Mouse (Mus musculus): Measurements from ENCODE around the gene Large1. TPM values are rescaled to one million over a fixed set of nuclear protein-coding genes. Genes with fewer than 3 reads are reported as not detected.

Large1 gene
- polyA plus RNA-seq, 1 experiment from 2014 or later = 11.9 TPM

DNA sequence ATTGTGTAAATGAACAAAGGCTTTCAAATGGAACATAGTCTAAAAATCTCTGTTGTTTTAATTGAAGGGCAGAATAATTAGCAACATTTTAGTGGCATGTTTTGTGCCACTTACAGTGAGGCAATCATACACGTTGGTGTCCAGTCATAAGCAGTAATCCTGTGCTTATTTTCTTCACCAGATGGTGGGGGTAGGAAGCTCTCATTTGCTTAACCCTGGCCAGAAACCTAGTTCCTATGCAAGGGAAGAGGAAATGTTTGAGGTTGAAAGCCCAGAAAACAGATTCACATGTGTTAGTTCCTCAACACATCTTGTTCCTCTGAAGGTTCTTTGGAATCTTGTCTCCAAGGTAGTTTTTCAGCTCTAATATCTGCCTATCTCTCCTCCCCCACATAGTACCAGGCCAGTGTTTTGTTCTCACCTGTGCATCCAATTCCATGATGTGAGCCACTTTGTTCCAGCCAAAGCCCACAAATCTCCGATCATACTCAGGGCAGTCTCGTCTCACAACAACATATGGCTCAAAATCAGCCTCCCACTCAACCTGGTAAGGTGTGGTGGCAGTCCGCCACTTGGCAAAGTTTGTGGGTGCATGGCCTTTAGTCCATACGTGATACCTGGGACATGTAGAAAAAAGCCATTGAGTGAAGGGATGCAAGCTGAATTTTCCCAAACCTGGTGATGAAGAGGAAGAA, 535.5 kb downstream of the Large1 start:
- peaks cover 33% of the 10 kb centered on the region for H3K36me3 ChIP-seq
- 88% methylated on average over 5 of the region's 5 CpGs for WGBS
- ATAC-seq = no peak

DNA sequence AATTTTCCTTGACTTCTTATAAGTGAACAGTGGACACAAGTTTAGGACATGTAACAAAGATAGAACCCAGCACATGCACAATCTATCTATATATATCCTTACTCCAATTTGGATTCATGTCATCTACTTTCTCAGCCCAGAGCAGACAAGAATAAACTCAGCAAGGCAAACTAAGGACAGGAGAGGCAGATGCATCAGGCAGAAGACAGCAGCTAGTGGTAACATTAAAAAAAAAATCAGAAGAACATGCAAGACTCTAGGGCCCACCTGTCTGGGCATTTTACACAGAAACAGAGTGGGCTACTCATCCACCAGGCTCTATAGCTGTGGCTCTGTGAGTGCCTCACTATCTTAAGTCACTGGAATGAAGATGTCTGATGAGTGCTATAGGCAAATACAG, 536.7 kb downstream of the Large1 start:
- H3K9me3 ChIP-seq = no peaks in the 10 kb centered on the region
- H3K9ac ChIP-seq (replicated peaks) = no peak overlapping the region
- no peaks in the 10 kb centered on the region for H3K4me1 ChIP-seq (replicated peaks)
- no peak overlapping the region for H3K27ac ChIP-seq
- H3K4me3 ChIP-seq (replicated peaks) = no peak overlapping the region
- no peaks in the 10 kb centered on the region for H3K27me3 ChIP-seq
- H3K36me3 ChIP-seq = peaks cover 30% of the 10 kb centered on the region
- ATAC-seq = no peak
- no peak overlapping the region for H3K4me2 ChIP-seq (replicated peaks)

More for the DNA sequence above, 535.5 kb downstream of the Large1 start:
- Histone ChIP-seq H3K4me3 (replicated peaks) (no peak overlapping the region), H3K9ac (replicated peaks) (no peak overlapping the region), H3K4me2 (replicated peaks) (no peak overlapping the region), H3K9me3 (no peaks in the 10 kb centered on the region), H3K27ac (no peak overlapping the region), H3K27me3 (no peaks in the 10 kb centered on the region), H3K4me1 (replicated peaks) (no peaks in the 10 kb centered on the region)

DNA sequence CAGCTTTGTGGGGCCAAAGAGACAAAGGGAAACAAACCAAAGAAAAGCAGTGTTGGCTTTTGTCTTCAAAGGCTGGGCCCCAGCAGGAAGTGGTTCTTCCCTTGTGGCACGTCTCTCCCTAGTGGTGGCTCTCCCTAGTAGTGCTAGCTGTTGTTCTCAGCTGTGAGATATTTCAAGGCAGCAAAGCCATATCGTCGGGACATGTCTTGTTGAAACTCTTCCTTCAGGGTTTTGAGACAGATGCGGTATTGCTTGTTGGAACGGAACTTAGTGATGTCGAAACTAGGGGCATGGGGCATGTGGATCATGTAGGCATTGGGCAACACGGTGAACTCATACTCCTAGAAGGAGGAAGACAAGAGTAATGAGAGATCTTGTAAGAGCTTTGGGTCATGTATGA, 537.7 kb downstream of the Large1 start:
- Histone ChIP-seq H3K9ac (replicated peaks) (no peak overlapping the region), H3K27me3 (no peaks in the 10 kb centered on the region), H3K4me1 (replicated peaks) (no peaks in the 10 kb centered on the region), H3K27ac (no peak overlapping the region), H3K36me3 (peaks cover 24% of the 10 kb centered on the region), H3K4me3 (replicated peaks) (no peak overlapping the region), H3K9me3 (no peaks in the 10 kb centered on the region), H3K4me2 (replicated peaks) (no peak overlapping the region)
- 88% methylated on average over 7 of the region's 7 CpGs for WGBS
- ATAC-seq = no peak

DNA sequence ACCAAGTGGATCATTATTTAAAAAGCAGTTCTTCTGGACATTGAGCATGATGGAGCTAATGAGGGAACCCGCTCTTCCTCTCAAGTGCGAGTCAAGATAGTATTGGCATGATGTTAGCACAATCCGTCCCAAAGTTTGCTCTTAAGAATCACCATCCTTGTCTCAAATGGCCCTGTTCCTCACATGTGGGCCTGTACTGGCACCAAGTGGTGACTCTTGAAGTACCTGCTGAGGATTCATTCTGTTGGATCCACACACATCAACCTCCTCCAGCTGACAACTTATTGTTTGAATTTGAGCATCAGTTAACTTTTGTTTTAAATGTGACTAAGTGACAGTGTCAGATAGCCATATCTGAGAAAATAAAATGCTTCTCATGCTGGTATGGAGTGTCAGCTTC, 540.6 kb downstream of the Large1 start:
- H3K27me3 ChIP-seq = no peaks in the 10 kb centered on the region
- no peak overlapping the region for H3K9ac ChIP-seq (replicated peaks)
- H3K4me1 ChIP-seq (replicated peaks) = no peaks in the 10 kb centered on the region
- H3K4me2 ChIP-seq (replicated peaks) = no peak overlapping the region
- peaks cover 21% of the 10 kb centered on the region for H3K36me3 ChIP-seq
- no peak overlapping the region for H3K27ac ChIP-seq
- WGBS = 92% methylated on average over 3 of the region's 3 CpGs
- no peak overlapping the region for H3K4me3 ChIP-seq (replicated peaks)
- ATAC-seq = no peak
- no peaks in the 10 kb centered on the region for H3K9me3 ChIP-seq

DNA sequence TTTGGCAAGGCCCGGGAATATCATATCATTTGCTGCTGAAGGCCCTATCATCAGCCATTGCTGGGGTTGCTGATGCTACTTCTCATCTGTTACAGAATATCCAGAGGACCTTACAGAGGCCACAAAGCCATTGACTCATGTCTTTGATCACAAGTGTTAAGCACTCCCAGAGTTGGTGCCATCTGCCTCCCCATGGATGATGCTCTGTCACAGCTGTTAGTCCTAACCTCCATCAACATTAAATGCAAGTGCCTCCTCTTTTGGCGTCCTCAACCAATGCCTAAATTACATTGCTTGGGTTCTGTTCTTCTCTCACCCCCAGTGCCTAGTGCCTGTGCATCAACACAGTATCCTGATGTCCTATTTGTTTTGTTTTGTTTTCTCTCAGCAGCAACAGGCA, 551.8 kb downstream of the Large1 start:
- H3K4me1 ChIP-seq (replicated peaks) = no peaks in the 10 kb centered on the region
- H3K4me3 ChIP-seq (replicated peaks) = no peak overlapping the region
- no peak overlapping the region for H3K27ac ChIP-seq
- H3K9ac ChIP-seq (replicated peaks) = no peak overlapping the region
- H3K27me3 ChIP-seq = no peaks in the 10 kb centered on the region
- 83% methylated on average over 2 of the region's 2 CpGs for WGBS
- no peak overlapping the region for H3K4me2 ChIP-seq (replicated peaks)
- no peaks in the 10 kb centered on the region for H3K9me3 ChIP-seq
- H3K36me3 ChIP-seq = no peaks in the 10 kb centered on the region
- no peak for ATAC-seq

DNA sequence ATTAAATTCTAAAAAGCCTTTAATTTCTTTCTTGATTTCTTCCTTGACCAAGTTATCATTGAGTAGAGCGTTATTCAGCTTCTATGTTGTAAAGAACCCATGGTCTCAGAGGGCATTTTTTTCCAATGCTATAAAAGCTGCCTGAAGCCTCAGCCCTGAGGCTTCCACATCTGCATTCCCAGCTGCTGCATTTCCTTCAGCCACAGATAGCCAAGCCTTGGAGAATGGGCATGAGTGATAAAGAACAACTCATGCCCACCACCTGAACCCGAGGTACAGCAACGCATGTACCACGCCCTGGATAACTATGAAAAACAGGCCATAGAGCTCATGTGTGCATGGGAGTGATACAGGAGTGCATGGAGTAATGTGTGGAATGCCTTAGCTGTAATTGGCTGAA, 572.7 kb downstream of the Large1 start:
- WGBS = 98% methylated on average over 4 of the region's 4 CpGs
- H3K4me1 ChIP-seq (replicated peaks) = no peaks in the 10 kb centered on the region
- no peak overlapping the region for H3K27ac ChIP-seq
- no peaks in the 10 kb centered on the region for H3K36me3 ChIP-seq
- H3K4me3 ChIP-seq (replicated peaks) = no peak overlapping the region
- no peak for ATAC-seq
- no peak overlapping the region for H3K4me2 ChIP-seq (replicated peaks)
- no peak overlapping the region for H3K9ac ChIP-seq (replicated peaks)
- H3K27me3 ChIP-seq = no peaks in the 10 kb centered on the region
- H3K9me3 ChIP-seq = no peaks in the 10 kb centered on the region

DNA sequence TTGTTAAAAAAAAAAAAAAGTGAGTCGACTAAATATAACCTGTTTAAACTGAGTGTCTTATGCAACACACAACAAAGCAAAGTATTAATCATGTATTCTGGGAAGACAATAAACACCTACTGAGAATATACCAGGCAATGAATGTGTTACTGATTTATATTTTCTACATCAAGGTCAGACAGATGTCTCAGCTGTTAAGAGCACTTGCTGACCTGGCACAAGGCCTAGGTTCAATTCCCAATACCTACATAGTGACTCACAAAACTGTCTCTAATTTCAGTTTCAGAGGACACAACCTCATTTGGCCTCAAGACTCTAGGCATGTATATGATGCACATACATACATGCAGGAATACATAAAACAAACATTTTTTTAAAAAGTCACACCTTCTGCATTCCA, 575.5 kb downstream of the Large1 start:
- 81% methylated on average over 1 of the region's 1 CpGs for WGBS
- Histone ChIP-seq H3K27ac (no peak overlapping the region), H3K9ac (replicated peaks) (no peak overlapping the region), H3K4me2 (replicated peaks) (no peak overlapping the region), H3K27me3 (no peaks in the 10 kb centered on the region), H3K9me3 (no peaks in the 10 kb centered on the region), H3K36me3 (no peaks in the 10 kb centered on the region), H3K4me1 (replicated peaks) (no peaks in the 10 kb centered on the region), H3K4me3 (replicated peaks) (no peak overlapping the region)
- ATAC-seq = no peak

DNA sequence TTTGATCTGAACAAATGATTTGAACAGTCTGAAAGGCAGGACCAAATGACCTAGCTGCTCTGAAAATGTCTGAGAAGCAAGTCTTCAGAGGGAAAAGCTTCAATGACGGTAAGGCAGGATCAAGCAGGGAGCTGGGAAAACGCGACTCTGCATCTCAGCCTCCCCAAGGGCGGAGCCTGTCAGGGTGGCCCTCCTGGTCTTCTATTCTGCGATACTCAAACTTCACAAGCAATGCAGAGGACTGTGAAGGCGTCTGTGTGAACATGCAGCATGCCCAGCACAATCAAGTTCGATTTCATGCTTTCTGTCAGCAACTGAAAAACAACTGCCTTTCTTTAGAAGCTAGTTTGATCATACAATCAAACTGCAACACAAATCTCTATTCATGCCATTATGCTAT, 586.6 kb downstream of the Large1 start:
- no peaks in the 10 kb centered on the region for H3K36me3 ChIP-seq
- no peaks in the 10 kb centered on the region for H3K9me3 ChIP-seq
- H3K9ac ChIP-seq (replicated peaks) = no peak overlapping the region
- 0 out of 2 replicates have a peak, but pooled peaks cover 7% of the 10 kb centered on the region for H3K4me1 ChIP-seq (replicated peaks)
- no peak overlapping the region for H3K27ac ChIP-seq
- 27% methylated on average over 7 of the region's 7 CpGs for WGBS
- peak; percentile 73 for ATAC-seq
- H3K27me3 ChIP-seq = peaks cover 20% of the 10 kb centered on the region; the same call in 1 of the 2 replicates
- H3K4me3 ChIP-seq (replicated peaks) = no peak overlapping the region
- no peak overlapping the region for H3K4me2 ChIP-seq (replicated peaks)

DNA sequence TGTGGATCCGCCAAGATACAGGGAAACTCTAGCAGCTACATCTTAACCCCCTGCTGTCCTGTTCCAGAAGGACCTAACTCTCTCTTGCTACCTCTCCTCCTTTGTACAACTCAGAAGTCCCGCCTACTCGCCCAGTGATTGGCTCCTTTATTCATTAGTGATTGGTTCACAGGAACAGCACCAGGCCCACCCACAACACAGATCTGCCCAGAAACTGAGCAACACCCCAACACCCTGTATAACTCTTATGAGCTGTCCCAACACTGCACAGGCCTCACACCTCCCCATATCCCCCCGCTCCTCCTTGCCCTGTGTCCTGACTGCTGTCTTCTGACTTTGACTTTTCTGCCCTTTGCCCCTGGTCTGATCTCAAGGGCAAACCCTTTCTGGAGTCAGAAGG, 587.6 kb downstream of the Large1 start:
- Histone ChIP-seq H3K9ac (replicated peaks) (no peak overlapping the region), H3K4me1 (replicated peaks) (0 out of 2 replicates have a peak, but pooled peaks cover 7% of the 10 kb centered on the region), H3K9me3 (no peaks in the 10 kb centered on the region), H3K27ac (no peak overlapping the region), H3K27me3 (peaks cover 20% of the 10 kb centered on the region; the same call in 1 of the 2 replicates), H3K36me3 (no peaks in the 10 kb centered on the region), H3K4me2 (replicated peaks) (no peak overlapping the region), H3K4me3 (replicated peaks) (no peak overlapping the region)
- WGBS = 64% methylated on average over 4 of the region's 4 CpGs
- no peak for ATAC-seq

Small RNAs within 50 kb of the gene (microRNA-seq; reads per million reads assigned to microRNA genes)
- gene Mir28b = not detected

Data from midbrain, embryonic 13.5 days (tissue).